Mouse (Mus musculus) liver, adult 2 months (tissue): Measurements from ENCODE around the gene Sh3glb1. TPM values are rescaled to one million over a fixed set of nuclear protein-coding genes. Genes with fewer than 3 reads are reported as not detected.
A peak's percentile ranks its signal among the peaks of the same experiment; 100 is the strongest.
"Not testable (repeated sequence)": the region's sequence is repeated elsewhere in the genome, so short reads cannot be mapped to it uniquely, and the experiment has no call there.

Experiments
- DNase-seq: peaks from one replicate; pipeline ENCODE4 v3.0.0-alpha.2; 2011; ENCODE audit warnings: low read depth, low spot score; ENCODE audit errors: extremely low read depth
- H3K27ac ChIP-seq: fragments of 200-500 bp; replicated peaks from 2 replicates; pipeline ENCODE4 v1.5.1; 2012; ENCODE audit warnings: low read depth, mild to moderate bottlenecking, control low read depth, inconsistent platforms, low read length; ENCODE audit not compliant: insufficient read depth
- H3K27me3 ChIP-seq: fragments of 200-500 bp; 2 replicates; pipeline ENCODE4 v1.6.1; 2012; ENCODE audit warnings: mild to moderate bottlenecking, moderate library complexity, low read length, inconsistent platforms; ENCODE audit not compliant: control insufficient read depth, insufficient read depth
- H3K36me3 ChIP-seq: fragments of 200-500 bp; 2 replicates; pipeline ENCODE4 v1.6.1; 2012; ENCODE audit warnings: low read length, inconsistent platforms; ENCODE audit not compliant: control insufficient read depth, insufficient read depth
- H3K4me1 ChIP-seq: fragments of 200-500 bp; 2 replicates; pipeline ENCODE4 v1.6.1; 2011; ENCODE audit warnings: low read length; ENCODE audit not compliant: control insufficient read depth, insufficient read depth
- H3K4me3 ChIP-seq: fragments of 200-500 bp; 2 replicates; pipeline ENCODE4 v1.5.1; 2011; ENCODE audit warnings: low read depth, mild to moderate bottlenecking, control low read depth, low read length, moderate library complexity; ENCODE audit not compliant: insufficient read depth
- H3K79me2 ChIP-seq: fragments of 200-500 bp; 2 replicates; pipeline ENCODE4 v1.6.1; 2012; ENCODE audit warnings: inconsistent platforms, mild to moderate bottlenecking, low read length, moderate library complexity; ENCODE audit not compliant: control insufficient read depth, insufficient read depth
- H3K9ac ChIP-seq: fragments of 200-500 bp; 2 replicates; pipeline ENCODE4 v1.6.1; 2012; ENCODE audit warnings: low read depth, mild to moderate bottlenecking, control low read depth, inconsistent platforms, low read length
- CTCF ChIP-seq: fragments of 200-500 bp; IDR thresholded peaks from 2 replicates; pipeline ENCODE4 v1.5.1; 2011; ENCODE audit warnings: low read depth, low read length, control low read depth
- POLR2A ChIP-seq: fragments of 200-500 bp; IDR thresholded peaks from 2 replicates; pipeline ENCODE4 v1.6.1; 2011; ENCODE audit warnings: low read length, control low read depth; ENCODE audit not compliant: insufficient read depth; ENCODE audit errors: extremely low read depth
- WGBS: fragments of 180-500 bp; shearing (Covaris S2); methylation state at CpG from one replicate; pipeline ENCODE4 v1.1.7; 2018; 5-methylcytosine and 5-hydroxymethylcytosine counted together
- polyA plus RNA-seq: library from polyadenylated mRNA; depleted of rRNA; stranded (reverse); fragments of >200 nt; gene quantifications from 2 replicates; pipeline ENCODE4 v1.2.3, GENCODE M21; 2012; rRNA removed
- total RNA-seq: library from RNA; depleted of rRNA; stranded (reverse); fragments of >200 nt; gene quantifications from 2 replicates; pipeline ENCODE4 v1.2.3, GENCODE M21; 2014; rRNA removed

The Sh3glb1 gene
- 28.2 and 31.8 TPM in 2 replicates for total RNA-seq
- 7.7 and 8.0 TPM in 2 replicates for polyA plus RNA-seq

DNA sequence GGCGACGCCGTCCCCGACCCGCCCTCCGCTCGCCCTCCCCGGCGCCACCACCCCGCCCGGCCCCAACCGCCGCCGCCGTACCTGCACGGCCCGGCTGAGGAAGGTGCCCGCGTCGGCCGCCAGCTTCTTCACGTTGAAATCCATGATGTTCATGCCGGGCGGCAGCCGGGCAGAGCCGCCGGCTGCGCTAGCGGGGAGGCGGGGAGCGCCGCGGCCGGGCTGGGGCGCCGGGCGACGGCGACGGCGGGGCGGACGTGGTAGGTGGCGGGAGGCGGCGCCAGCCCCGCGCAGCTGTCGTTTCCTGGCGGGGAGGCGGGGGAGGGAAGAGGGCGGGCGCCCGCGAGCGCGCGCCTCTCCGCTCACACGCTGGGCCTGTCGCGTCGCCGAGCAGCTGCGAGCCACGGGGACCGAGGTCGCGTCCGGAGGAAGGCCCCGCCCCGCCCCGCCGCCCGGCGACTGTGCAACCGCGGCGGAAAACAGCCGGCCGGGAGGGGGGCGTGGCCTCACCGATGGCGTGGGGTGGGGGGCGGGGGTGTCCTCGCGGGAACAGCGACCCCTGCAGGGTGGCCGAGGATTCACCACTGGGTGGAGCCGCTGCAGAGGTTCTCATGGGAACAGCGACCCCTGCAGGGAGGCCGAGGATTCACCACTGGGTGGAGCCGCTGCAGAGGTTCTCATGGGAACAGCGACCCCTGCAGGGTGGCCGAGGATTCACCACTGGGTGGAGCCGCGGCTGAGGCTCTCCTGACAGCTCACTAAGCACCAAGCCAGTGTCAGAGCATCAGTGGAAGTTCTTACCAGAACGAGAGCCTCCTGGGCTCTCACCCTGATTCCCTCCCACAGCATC is at the start of gene Sh3glb1:
TSS of gene Sh3glb1 (minus strand) at position 435 of the 847 bp plus-strand sequence.
- Histone ChIP-seq H3K36me3 (no peaks in the 10 kb centered on the region), H3K4me1 (peaks cover 17% of the 10 kb centered on the region), H3K27ac (peak within 1 kb of the TSS; percentile 82), H3K79me2 (peaks cover 9% of the 10 kb centered on the region), H3K9ac (peak within 1 kb of the TSS; percentile 71), H3K27me3 (no peaks in the 10 kb centered on the region), H3K4me3 (peak within 1 kb of the TSS; percentile 62)
- TF ChIP-seq POLR2A (0 out of 2 replicates have a peak, but pooled peaks have one; percentile 27), CTCF (peak; percentile 96)
- under 1% methylated on average over 71 of the region's 98 CpGs for WGBS
- DNase-seq: peak; percentile 73

DNA sequence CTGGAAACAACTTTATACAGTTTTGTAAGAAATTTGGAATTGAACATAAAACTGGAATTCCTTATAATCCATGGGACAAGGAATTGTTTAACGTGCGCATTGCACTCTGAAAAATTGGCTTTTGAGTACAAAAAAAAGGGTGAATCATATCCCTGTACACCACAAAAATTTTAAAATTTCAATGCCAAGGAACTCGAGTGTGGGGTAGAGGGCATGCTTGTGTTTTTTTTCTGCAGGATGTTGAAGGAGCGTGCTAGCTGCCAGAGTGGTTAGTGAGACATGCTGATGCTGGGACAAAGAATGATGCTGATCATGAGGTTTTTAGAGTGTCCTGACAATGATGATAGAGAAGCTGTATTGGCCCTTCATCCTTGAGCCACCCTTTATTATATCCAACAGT is 45.0 kb upstream of the Sh3glb1 start:
- DNase-seq: no peak
- 86% methylated on average over 4 of the region's 4 CpGs for WGBS
- no peaks in the 10 kb centered on the region for H3K27me3 ChIP-seq
- H3K4me3 ChIP-seq: no peak overlapping the region
- no peak overlapping the region for H3K9ac ChIP-seq
- H3K27ac ChIP-seq: no peak overlapping the region
- TF ChIP-seq POLR2A (no peak), CTCF (no peak)
- no peaks in the 10 kb centered on the region for H3K4me1 ChIP-seq
- no peaks in the 10 kb centered on the region for H3K79me2 ChIP-seq
- no peaks in the 10 kb centered on the region for H3K36me3 ChIP-seq

DNA sequence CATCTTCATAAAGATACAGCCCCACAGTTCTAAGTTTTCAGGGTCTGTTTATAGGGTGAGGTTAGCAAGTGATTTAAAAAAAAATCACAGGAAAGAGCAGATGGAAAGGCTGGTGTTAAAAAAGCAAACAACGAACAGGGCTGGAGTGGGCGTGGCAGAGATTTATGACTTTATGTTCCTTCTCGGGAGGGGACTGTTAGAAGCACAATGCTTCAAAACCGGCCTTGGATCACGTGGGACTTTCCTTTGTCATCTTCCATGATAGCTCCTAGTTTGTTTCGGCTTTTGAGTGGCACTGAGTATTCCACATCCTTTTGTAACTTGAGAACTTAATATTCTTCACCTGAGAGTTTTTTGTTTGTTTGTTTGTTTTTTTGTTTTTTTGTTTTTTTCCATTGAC is 41.3 kb upstream of the Sh3glb1 start:
- Histone ChIP-seq H3K4me3 (no peak overlapping the region), H3K9ac (no peak overlapping the region), H3K79me2 (no peaks in the 10 kb centered on the region), H3K27ac (no peak overlapping the region), H3K27me3 (no peaks in the 10 kb centered on the region), H3K36me3 (no peaks in the 10 kb centered on the region), H3K4me1 (no peaks in the 10 kb centered on the region)
- no peak for TF ChIP-seq CTCF
- no peak for TF ChIP-seq POLR2A
- no peak for DNase-seq
- WGBS: 71% methylated on average over 6 of the region's 6 CpGs

DNA sequence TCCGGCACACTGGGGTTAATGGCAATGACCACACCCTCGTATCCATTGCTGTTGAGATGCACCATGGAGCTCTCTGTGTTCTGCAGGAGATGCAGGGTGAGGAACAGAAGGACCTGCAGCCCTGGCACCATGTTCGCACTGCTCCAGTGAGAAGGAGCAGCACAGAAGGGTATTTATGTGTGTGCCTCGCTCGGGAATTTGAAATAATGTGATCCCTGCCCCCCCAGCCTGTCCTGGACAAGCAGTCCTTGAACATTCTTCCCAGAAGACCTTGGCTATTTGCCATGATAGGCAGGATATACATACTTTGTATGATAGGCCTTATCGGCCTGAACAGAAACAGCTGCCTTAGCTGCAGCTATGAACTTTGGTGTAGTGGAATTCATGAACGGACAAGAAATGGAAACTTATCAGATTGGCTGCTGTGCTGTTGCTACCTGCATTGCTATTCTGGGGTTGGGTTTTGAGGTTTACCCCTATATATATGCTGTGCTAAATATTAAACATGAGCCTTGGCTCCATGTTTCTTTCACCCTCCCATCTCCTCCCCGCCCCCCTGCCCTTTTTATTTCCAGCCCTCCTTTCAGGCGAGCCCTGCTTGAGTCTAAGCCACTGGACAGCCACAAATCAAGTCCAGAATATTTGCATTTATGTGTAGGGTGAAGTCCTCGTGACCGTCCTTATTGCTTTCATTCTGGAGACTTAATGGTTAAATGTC is 40.6 kb upstream of the Sh3glb1 start, which contains the start of gene Clca3a1:
TSS of gene Clca3a1 (minus strand) at position 386 of the 718 bp plus-strand sequence.
- Histone ChIP-seq H3K27ac (0 out of 2 replicates have a peak within 1 kb of the TSS, but pooled peaks have one; percentile 35), H3K27me3 (no peaks in the 10 kb centered on the region), H3K4me3 (peak within 1 kb of the TSS; percentile 2; the same call in 1 of the 2 replicates), H3K4me1 (no peaks in the 10 kb centered on the region), H3K9ac (no peak within 1 kb of the TSS), H3K36me3 (no peaks in the 10 kb centered on the region), H3K79me2 (no peaks in the 10 kb centered on the region)
- WGBS: 72% methylated on average over 11 of the region's 11 CpGs
- TF ChIP-seq POLR2A: no peak
- TF ChIP-seq CTCF: no peak
- DNase-seq: peak; percentile 21

- no peak overlapping the region for H3K9ac ChIP-seq
- H3K79me2 ChIP-seq: no peaks in the 10 kb centered on the region
- no peaks in the 10 kb centered on the region for H3K27me3 ChIP-seq
- no peak overlapping the region for H3K27ac ChIP-seq
- TF ChIP-seq POLR2A: no peak
- no peak for TF ChIP-seq CTCF
- no peaks in the 10 kb centered on the region for H3K4me1 ChIP-seq
- no peak overlapping the region for H3K4me3 ChIP-seq
- DNase-seq: no peak
- H3K36me3 ChIP-seq: no peaks in the 10 kb centered on the region
- whole genome bisulfite sequencing: 71% methylated on average over 3 of the region's 3 CpGs
Measured at GRCm38 (mm10) chr3:144759719-144760118, 39.6 kb upstream of the Sh3glb1 start.

DNA sequence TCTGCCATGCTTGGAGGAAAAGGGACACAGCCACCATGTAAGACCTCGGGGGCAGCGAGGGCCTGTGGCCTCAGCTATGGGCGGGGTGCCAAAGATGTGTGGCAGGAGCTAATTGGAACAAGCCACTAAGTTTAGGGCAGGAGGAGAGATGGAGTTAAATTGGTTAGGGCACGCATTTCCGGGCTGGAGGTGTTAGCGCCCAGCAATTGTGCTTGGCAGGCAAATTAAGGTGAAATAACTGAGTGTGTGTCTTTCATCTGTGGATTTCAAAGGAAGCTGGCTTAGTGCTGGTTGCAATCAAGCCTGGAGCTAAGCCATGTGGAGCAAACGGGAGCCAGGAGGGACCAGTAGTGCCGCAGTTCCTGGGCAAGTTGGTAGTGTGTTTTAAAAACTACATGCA is 36.0 kb upstream of the Sh3glb1 start:
- H3K27ac ChIP-seq, DNase-seq, H3K4me1 ChIP-seq, H3K4me3 ChIP-seq, H3K36me3 ChIP-seq, H3K27me3 ChIP-seq, H3K9ac ChIP-seq, H3K79me2 ChIP-seq: not testable (repeated sequence)
- WGBS: 87% methylated on average over 8 of the region's 8 CpGs
